In genomic region chr7:132712956-132713355, GRCm38 (mm10) we compare ENCODE assay signal across 9 mouse cellular contexts.
DNase-seq lines count a peak whose midpoint lies in the region; ATAC-seq lines count a peak whose summit lies in the region.
"Had no signal": no experiment of that assay in that cellular context is flagged by ENCODE, and none has a peak within 500 bp of the region (broad histone marks: within the 10 kb centered on the region; RNA-seq: fewer than 3 reads in every experiment).

No protein-coding gene starts in this region.

- H3K9ac ChIP-seq in hindbrain, embryonic 15.5 days, result no peak overlapping the region
- no peak overlapping the region for H3K9ac ChIP-seq in stomach, embryonic 14.5 days (replicated peaks; ENCODE audit: low read depth, low read length)
- H3K9ac ChIP-seq: midbrain, embryonic 12.5 days had no signal

- no peaks in the 10 kb centered on the region for H3K27me3 ChIP-seq in hindbrain, embryonic 15.5 days
- H3K27me3 ChIP-seq in hindbrain, embryonic 10.5 days (ENCODE audit: insufficient read depth, poor library complexity, severe bottlenecking), result no peaks in the 10 kb centered on the region
- no peaks in the 10 kb centered on the region for H3K27me3 ChIP-seq in megakaryocyte, embryonic 14.5 days (replicated peaks)
- H3K27me3 ChIP-seq in limb, embryonic 10.5 days (ENCODE audit: low read depth, poor library complexity, severe bottlenecking), result no peaks in the 10 kb centered on the region
- H3K27me3 ChIP-seq in stomach, embryonic 14.5 days (ENCODE audit: control insufficient read depth, insufficient read depth, low read length), result no peaks in the 10 kb centered on the region
- H3K27me3 ChIP-seq: midbrain, embryonic 12.5 days had no signal

- 88% methylated on average over 7 of the region's 7 CpGs for WGBS in hindbrain, embryonic 15.5 days
- WGBS in hindbrain, embryonic 10.5 days, result 86% methylated on average over 7 of the region's 7 CpGs
- 84% methylated on average over 7 of the region's 7 CpGs for WGBS in limb, embryonic 10.5 days
- WGBS in stomach, embryonic 14.5 days, result 67% methylated on average over 7 of the region's 7 CpGs

- H3K4me1 ChIP-seq in hindbrain, embryonic 15.5 days (replicated peaks), result peaks cover 33% of the 10 kb centered on the region
- H3K4me1 ChIP-seq in hindbrain, embryonic 10.5 days (replicated peaks), result peaks cover 62% of the 10 kb centered on the region
- H3K4me1 ChIP-seq in megakaryocyte, embryonic 14.5 days, result peaks cover 98% of the 10 kb centered on the region
- H3K4me1 ChIP-seq in limb, embryonic 10.5 days, result peaks cover 40% of the 10 kb centered on the region
- H3K4me1 ChIP-seq in stomach, embryonic 14.5 days (ENCODE audit: control insufficient read depth, insufficient read depth, low read length), result peaks cover 26% of the 10 kb centered on the region; the same call in 1 of the 2 replicates

- no peaks in the 10 kb centered on the region for H3K36me3 ChIP-seq in hindbrain, embryonic 15.5 days
- peaks cover 27% of the 10 kb centered on the region for H3K36me3 ChIP-seq in hindbrain, embryonic 10.5 days
- peaks cover 81% of the 10 kb centered on the region for H3K36me3 ChIP-seq in megakaryocyte, embryonic 14.5 days (replicated peaks; ENCODE audit: low read length)
- peaks cover 34% of the 10 kb centered on the region for H3K36me3 ChIP-seq in limb, embryonic 10.5 days
- H3K36me3 ChIP-seq in stomach, embryonic 14.5 days (ENCODE audit: control insufficient read depth, insufficient read depth, low read length), result peaks cover 4% of the 10 kb centered on the region; the same call in 1 of the 2 replicates

- H3K27ac ChIP-seq in hindbrain, embryonic 15.5 days (replicated peaks), result 0 out of 2 replicates have a peak overlapping the region, but pooled peaks have one; percentile 64
- H3K27ac ChIP-seq in hindbrain, embryonic 10.5 days, result no peak overlapping the region; the same call in 1 of the 2 replicates
- H3K27ac ChIP-seq in limb, embryonic 10.5 days, result peak overlapping the region; percentile 62
- peak overlapping the region; percentile 74; the same call in 1 of the 2 replicates for H3K27ac ChIP-seq in stomach, embryonic 14.5 days (ENCODE audit: low read length)

- H3K9me3 ChIP-seq in hindbrain, embryonic 15.5 days, result no peaks in the 10 kb centered on the region
- no peaks in the 10 kb centered on the region for H3K9me3 ChIP-seq in hindbrain, embryonic 10.5 days
- H3K9me3 ChIP-seq in megakaryocyte, embryonic 14.5 days, result no peaks in the 10 kb centered on the region
- no peaks in the 10 kb centered on the region for H3K9me3 ChIP-seq in limb, embryonic 10.5 days (replicated peaks)
- H3K9me3 ChIP-seq in stomach, embryonic 14.5 days (ENCODE audit: control insufficient read depth, low read depth, low read length), result no peaks in the 10 kb centered on the region
- H3K9me3 ChIP-seq: G1E; midbrain, embryonic 12.5 days had no signal

- no peak for ATAC-seq in hindbrain, embryonic 15.5 days (ENCODE audit: low FRiP score, low read depth)
- ATAC-seq in megakaryocyte, adult 5-6 weeks (ENCODE audit: poor library complexity, severe bottlenecking), result no peak
- no peak for ATAC-seq in stomach, embryonic 14.5 days (ENCODE audit: insufficient number of reproducible peaks, insufficient read depth, low FRiP score, low read depth)

- H3K4me2 ChIP-seq in hindbrain, embryonic 15.5 days, result no peak overlapping the region
- H3K4me2 ChIP-seq in stomach, embryonic 14.5 days (replicated peaks; ENCODE audit: low read depth, low read length), result no peak overlapping the region
- H3K4me2 ChIP-seq: midbrain, embryonic 12.5 days had no signal

- DNase-seq in hindbrain, embryonic 10.5 days (ENCODE audit: low spot score), result no peak
- DNase-seq in limb, embryonic 10.5 days (ENCODE audit: low spot score), result no peak
- no peak for DNase-seq in frontal cortex, postnatal 25 days (ENCODE audit: low spot score in 2 of 2)

- H3K4me3 ChIP-seq in hindbrain, embryonic 15.5 days, result no peak overlapping the region
- no peak overlapping the region for H3K4me3 ChIP-seq in hindbrain, embryonic 10.5 days
- peak overlapping the region; percentile 51 for H3K4me3 ChIP-seq in megakaryocyte, embryonic 14.5 days (replicated peaks)
- H3K4me3 ChIP-seq in limb, embryonic 10.5 days, result no peak overlapping the region
- no peak overlapping the region for H3K4me3 ChIP-seq in stomach, embryonic 14.5 days (ENCODE audit: low read depth, low read length)
- H3K4me3 ChIP-seq: midbrain, embryonic 12.5 days had no signal
